Mouse (Mus musculus): ENCODE measurements around the gene Phf3.

GRCm38 (mm10) chr1:30832778-30833177 is 40.9 kb downstream of the Phf3 start:
- TF ChIP-seq TAL1 (IDR thresholded peaks at IDR 0.05; ENCODE audit: low read length) (no peak), GATA1 (IDR thresholded peaks at IDR 0.05; ENCODE audit: low read length) (no peak)
